Mouse (Mus musculus): ENCODE measurements around the gene Ddo.

Ddo gene

DNA sequence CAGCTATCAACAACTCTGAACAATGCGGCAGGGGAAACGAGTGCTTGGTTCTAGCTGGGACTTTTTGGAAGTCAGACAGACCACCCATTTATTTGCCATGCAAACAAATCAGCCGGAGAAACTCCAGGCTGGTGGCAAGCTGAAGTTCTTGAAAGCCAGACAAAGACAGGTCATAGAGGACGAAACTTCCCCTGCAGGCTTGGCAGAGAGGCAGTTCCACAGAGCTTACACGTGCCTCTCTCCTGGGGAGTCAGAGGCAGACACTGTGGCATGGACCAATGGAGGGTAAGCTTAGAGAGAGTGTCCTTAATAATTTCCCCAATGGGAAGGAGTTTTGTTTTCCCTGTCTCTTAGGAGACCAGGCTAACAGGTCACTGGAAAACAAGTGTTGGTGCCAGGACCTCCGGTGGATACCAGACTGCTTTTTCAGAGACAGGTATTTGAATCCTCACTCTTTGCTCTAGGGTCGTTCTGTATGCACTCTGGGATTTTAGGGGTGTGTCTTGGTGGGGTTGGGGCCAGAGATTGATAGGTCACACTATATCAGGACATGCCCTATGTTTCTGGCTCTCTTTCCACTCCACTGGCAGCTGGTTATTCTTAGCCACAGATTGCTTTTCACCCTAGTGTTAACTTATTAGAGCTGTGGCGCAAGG lies at the start of gene Ddo:
Gene Ddo, plus strand, starts transcription at position 356 of the 656 bp plus-strand sequence.
- DNase-seq (ENCODE audit: low spot score in 2 of 2), result no peak

DNA sequence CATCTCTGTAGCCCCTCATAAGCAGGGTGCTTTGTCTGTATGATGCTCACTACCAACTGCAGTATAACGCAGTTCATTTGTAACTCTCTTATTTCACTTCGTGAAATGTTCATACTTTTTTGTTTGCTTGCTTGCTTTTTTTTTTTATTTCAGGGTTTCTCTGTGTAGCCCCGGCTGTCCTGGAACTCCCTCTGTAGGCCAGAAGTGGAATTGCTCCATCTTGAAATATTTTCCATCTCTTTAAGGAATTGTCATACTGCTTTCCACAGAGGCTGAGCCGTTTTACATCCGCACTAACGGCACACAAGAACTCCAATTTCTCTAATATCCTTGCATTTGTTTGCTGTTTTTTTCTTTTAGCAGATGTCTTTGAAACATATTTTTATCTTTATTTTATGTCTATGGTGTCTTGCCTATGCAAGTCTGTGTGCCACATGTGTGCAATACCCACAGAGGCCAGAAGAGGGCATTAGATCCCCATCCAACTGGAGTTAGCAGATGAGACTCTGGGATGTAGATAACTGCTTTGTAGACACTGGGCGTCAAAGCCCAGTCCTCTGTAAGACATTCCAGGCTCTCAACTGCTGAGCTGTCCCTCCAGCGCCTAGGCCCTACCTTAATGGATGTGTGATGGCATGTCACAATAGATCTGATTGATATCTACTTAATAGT lies 46.1 kb upstream of the Ddo start:
- DNase-seq (ENCODE audit: low spot score in 2 of 2), result peak in 1 of 2 experiments; percentile 23

DNA sequence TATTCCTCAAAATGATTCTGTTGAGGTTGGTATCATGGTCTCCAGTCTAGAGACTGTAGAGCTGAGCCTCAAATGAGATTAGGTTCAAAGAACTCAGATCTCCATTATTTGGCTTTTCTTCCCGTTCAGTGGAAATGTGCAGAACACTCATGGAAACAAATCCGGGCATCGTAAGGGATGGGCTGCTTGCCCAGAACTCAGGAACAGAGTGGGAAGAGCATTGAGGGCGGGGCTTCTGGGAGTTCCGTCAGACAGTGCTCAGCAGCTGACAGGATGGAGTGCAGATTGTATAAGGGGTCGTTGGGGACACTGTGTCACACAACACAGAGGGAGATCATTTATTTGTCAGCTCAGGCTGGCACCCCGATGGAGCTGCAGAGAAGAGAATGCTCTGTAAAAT lies 37.6 kb upstream of the Ddo start:
- no peak for DNase-seq (ENCODE audit: low spot score in 2 of 2)

DNA sequence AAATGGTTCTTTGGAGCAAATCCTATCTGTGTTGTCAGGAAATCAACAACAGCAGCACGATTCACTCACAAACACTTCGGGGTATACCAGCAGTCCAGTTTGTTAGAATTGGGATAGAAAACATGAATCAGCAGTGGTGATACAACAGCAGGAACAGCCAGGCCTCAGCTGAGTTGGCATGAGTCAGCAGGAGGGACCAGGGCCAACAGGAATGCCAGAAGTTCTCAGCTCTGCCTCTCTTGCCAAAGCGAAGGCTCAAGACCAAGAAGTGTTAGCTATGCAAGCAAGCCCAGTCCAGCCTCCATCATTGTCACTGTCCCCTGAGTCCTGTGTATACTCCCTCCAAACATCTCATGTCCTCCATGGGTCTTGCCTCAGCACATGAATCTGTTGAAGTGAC lies 32.6 kb upstream of the Ddo start:
- no peak for DNase-seq (ENCODE audit: low spot score in 2 of 2)

DNA sequence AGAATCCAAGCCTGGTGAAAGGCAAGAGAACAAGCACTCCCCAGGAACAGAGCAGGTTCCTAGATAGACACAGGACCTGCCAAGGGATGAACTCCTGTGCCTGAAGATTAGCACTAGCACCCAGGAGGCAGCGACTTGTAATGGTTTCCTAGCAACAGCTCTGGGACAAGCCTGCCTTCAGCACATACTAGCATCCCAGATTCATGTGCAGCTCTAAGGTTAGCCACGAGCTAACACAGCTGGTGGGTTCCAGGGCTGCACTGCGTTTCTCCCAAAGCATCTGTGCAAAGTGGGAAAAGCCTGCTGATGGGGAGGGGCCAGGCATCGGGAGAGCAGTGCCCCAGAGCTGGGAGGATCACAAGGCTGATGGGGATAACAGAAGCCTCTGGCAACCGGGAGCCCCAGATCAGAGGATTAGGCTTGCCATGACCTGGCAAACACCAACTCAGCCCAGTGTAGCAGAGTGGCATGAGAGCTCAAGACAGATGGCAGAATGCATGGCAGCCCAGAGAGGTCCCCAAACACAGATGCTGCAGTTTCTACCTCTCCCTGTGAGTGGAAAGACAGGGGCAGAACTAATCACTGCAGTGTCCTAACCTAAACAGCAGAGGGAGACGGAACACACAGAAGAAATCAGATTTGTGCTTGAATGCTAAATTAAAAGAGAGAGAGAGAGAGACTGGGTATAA lies 25.0 kb upstream of the Ddo start:
- DNase-seq (ENCODE audit: low spot score in 2 of 2), result no peak

DNA sequence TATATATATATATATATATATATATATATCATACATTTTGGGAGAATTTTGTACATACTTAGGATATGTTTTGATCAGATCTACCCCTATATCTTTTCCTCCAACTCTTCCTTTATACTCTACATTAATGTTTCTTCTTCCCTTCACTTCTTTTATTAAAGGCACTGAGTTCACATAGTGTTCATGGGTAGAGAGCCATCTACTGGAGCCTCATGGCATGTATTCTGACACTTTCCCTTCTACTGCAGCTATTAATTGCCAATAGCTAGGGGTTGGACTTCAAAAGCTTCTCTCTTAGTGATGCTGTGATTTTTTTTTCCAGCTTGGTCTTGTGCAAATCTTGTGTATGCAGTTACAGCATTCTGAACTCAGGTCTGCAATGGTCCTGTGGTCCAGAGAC lies 11.8 kb upstream of the Ddo start:
- no peak for DNase-seq (ENCODE audit: low spot score in 2 of 2)

DNA sequence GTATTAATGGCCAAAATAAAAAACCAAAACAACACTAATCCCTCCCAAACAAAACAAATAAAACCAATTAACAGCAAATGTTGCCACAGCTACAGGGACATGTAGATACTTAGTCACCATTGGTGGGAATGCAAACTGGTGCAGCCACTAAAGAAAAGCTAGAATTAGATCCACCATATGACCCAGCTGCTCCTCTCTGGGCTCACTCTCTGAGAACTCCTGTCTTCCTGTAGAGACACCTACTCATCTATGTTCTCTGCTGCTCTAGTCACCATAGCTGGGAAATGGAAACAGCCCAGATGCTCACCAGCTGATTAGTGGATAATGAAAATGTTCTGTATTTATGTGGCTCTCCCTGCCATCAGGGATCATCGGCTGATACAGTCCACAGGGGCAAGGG lies 10.1 kb upstream of the Ddo start:
- DNase-seq (ENCODE audit: low spot score in 2 of 2), result no peak

DNA sequence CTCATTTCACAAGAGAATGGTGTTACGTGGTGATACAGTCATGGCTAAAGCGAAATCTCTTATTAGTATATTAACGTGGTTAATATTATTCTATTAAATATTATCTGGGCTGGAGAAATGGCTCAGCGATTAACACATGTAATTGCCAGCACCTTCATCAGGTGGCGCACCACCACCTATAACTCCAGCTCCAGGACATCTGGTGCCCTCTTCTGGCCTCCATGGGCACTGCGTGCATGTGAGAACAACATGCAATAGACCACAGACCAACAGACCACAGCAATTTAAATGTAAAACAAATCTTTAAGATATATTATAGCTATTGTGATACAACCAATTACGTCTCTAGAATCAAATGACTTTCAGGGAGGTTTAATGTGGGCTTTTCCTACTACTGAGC lies 671 bp upstream of the Ddo start:
- peak; percentile 25 to 65 for DNase-seq (ENCODE audit: low spot score in 2 of 2)

DNA sequence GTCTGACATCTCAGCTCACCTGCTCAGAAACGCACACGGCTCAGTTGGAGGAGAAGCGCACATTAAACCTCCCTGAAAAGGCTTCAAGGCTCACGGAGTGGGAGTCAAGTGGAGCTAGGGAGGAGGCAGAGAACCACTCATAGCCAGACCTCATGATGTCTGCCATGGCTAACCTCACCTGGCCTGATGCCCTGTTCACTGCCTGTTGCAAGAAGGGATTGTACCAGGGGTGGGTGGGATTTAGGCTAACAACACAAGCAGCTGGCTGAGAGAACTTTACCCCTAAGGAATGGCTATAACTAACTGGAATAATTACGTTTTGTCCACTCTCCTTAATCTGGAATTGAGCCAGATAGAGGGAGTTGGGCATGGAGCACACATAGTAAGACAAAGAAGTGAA lies 646 bp downstream of the Ddo start:
- DNase-seq (ENCODE audit: low spot score in 2 of 2), result no peak

DNA sequence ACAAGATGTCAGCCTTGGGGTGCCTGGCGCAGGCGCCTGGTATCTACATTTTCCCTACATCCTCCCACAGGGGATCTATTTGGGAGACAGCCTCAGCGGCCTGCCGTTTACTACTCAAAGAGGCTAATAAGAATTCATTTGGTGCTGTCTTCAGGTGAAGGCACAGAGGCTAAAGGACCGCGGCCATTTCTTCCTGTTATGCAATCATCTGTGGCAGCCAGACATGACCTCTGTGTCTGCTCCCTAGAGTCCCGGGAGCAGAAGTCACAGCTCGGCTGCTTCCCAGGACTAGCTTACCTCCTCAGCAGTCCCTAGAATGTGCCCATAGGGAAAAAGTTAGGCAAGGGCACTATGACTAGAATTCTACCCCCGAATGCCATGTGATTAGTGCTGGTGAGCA lies 1.1 kb downstream of the Ddo start:
- DNase-seq (ENCODE audit: low spot score in 2 of 2), result no peak

DNA sequence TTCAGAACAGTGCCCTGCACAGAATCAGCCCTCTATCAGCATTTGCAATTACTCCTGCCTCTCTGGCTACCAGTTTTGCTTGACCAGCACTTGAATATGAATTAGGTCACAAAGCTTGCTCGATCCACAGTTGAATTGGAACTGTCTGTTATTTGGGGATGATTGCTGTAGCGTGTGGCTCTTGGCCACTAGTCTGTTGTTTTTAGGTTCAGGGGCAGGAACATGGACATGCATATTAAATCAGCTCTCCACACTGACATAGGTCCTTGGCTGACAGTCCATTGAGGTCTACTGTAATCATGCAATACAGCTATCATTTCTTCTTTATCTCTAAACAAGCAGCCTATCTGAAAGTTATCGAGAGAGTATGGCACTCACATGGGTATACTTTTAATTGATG lies 2.3 kb downstream of the Ddo start:
- DNase-seq (ENCODE audit: low spot score in 2 of 2), result no peak

DNA sequence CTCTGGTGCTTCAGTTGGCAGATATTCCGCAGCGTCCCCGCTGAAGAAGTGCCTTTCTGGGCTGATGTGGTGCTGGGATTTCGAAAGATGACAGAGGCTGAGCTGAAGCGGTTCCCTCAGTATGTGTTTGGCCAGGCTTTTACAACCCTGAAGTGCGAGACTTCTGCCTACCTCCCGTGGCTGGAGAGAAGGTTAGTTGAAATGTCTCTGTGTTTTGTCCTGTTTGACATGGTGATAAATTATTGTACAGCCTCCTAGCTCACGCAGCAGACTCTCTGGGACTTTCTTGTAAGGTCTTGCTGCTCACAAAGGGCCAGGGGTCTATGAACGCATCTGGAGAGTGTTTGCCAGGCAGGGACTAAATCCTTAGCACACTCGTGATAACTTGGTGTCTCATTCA lies 7.5 kb downstream of the Ddo start:
- no peak for DNase-seq (ENCODE audit: low spot score in 2 of 2)

DNA sequence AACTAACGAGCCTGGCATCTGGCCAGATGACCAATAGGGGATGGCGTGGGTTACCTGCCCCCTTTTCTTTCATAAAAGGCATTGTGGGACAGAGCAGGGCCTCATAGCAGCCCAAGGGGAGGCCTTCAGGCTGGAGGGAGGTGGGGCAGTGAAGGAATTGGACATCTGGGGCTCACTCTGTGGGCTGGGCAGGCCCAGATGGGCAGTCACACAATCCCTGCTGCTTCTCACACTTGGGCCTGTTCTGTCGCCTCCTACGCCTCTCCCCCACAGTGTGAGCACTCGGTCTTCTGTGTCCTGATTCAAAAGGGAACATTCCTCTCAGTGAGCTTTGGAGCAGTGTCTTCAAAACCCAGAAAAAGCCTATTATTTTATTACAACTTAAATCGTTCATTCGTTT lies 8.5 kb downstream of the Ddo start:
- DNase-seq (ENCODE audit: low spot score in 2 of 2), result no peak

DNA sequence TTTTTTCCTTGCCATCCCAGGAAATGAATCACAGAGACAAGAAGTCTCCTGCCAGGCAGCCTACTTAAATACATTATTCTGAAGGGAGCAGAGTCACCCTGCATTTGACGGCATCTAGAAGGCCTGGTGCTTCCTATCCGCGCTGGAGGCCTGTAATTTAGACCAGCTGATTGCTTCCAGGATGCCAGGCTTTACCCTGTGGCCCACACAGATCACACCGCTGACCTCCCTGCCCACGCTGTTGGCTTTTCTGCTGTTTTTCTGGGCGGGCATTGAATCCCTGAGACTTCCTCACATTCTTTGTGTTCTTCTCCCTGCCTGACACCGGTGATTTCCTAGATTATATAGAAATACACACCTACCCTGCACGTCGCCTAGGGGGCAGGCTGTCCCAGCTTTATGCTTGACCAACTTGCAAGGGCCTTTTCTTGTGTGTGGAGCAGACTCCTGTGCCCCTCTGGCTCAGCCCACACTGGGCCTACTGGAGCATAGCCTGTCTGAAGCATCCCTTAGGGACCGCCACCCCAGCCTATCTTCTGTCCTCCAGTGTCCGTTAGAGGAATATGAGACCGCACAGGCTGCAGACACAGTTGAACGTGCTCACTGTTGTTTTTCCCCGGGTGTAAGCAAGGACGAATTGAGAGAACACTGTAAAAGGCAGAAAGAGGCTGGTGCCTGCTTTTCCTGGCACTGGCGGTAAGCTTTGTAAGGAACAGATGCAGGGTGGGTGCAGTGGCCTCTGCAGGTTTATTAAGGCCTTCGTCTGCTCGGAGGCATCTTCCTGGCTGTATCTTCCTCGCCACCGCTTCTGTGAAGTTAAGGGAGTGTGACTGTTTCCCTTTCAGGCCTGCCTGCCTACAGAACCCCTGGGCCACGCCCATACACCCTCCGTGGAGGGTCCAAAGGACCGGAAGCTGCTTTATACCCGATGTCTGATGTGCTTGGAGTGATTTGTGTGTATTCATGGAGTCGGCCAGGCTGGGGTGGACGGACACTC lies 9.3 kb downstream of the Ddo start:
- DNase-seq (ENCODE audit: low spot score in 2 of 2), result no peak

DNA sequence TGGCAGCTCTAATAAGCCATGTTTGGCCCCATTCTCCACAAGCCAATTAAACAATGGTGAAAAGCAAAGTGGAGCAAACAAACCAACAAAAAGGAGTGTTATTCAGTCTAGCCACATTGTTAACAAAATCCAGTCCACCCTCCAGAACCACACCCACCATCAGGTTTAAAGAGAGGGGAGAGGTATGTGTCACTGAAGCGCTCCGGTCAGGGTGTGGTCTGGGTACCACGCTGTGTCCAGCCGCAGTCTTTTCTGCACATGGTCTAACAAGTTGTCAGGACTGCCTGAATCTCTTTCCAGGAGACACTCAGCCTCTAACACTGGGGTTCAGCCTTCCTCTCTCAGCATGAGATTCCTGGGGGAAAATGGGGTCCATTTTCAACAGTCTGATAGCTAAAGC lies 10.6 kb downstream of the Ddo start:
- no peak for DNase-seq (ENCODE audit: low spot score in 2 of 2)

DNA sequence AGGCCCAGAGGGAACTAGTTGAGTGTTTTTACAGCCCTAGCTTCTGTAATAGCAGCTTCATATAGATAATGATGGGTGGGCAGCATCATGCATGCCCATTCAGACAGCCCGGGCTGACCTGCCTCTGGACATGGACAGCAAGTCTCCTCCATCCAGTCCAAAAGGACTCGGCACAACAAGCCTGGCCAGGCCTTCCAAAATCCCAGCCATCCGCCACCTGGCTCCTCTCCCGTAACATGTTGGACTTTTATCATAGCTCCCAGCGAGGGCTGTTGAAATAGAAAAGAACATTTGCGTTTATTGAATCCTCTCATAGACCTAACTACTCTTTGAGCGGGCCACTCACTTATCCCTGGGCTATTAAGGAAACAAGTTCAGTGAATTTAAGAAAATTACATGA lies 12.1 kb downstream of the Ddo start:
- DNase-seq (ENCODE audit: low spot score in 2 of 2), result no peak

DNA sequence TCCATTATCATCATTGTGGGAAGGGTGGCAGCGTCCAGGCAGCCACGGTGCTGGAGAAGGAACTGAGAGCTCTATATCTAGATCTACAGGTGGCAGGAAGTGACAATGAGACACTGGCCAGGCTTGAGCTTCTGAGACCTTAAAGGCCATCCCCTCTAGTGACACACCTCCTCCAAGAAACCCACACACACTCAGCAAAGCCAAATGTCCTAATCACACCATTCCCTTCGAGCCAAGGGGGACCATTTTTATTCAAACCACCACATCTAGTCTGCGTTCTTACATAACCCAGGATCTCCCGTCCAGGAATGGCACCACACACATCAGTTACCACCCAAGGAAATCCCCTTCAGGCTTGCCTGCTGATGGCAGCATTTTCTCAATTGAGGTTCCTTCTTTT lies 13.3 kb downstream of the Ddo start:
- DNase-seq (ENCODE audit: low spot score in 2 of 2), result no peak

DNA sequence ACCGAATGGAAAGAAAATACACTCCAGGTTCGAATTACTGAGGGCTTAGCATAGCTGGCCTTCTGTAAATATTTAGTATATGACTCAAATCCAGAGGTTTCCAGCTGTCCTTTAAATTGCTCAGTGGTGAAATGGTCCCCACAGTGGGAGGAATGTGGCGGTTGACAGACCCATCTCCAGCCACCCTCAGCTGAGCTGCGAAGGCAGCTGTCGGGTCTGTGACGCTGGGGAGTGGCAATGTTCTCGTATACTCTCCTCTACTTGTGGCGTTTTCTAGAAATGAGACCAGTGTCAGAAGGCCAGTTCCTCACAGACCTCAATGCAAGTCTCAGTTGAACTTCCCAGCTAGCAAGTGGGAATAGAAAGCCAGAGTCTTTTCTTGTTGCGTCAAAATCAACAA lies 14.6 kb downstream of the Ddo start:
- DNase-seq (ENCODE audit: low spot score in 2 of 2), result no peak

DNA sequence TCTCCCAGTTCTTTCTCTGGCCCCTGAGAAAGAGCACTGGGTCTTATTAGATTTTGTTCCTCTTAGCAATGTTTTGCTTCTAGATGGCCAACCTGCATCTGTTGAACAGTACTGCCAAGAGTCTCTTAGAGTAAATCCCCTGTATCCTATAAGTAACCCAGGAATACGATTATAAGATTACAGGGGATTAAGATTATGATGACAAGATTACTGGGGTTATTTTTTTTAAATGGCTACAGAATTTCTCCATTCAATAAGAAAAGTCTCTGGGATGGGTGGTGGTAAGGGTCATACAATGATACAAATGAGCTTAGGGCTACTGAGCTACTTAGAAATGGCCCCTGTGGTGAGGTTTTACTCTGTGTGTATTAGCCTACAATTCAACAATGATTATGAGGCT lies 15.5 kb downstream of the Ddo start:
- no peak for DNase-seq (ENCODE audit: low spot score in 2 of 2)

DNA sequence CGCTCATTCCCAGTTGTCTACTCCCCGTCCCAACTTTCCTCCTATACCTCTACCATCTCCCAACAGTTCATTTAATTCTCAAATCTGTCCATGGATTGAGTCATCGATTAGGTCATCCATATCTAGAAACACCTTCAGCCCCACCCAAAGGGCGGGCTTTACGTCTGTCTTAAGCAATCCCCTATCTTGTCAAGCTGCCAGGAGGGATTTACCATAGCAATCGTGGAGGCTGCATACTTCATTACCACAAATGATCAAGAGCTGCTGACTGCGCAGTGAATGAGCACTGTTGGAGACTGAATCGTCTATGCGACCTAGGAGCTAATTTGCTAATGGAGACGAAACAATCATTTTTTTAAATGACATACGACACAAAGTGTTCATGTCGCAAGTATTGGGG lies 19.0 kb downstream of the Ddo start:
- DNase-seq (ENCODE audit: low spot score in 2 of 2), result no peak

DNA sequence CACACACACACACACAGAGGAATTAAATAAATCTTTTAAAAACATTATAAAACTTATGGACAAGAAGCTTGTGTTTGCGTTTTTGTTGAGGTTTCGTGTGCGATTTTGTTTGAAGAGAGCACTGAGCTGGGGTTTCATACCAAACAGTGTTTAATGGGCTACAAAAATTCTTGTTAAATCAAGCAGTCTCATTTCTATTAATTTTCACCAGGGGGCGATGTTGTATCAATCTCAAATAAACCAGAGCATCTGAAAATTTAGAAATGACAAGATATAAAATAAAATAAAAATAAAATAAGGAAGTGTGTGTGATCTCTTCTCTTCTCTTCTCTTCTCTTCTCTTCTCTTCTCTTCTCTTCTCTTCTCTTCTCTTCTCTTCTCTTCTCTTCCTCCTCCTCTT lies 19.8 kb downstream of the Ddo start:
- DNase-seq (ENCODE audit: low spot score in 2 of 2), result no peak

DNA sequence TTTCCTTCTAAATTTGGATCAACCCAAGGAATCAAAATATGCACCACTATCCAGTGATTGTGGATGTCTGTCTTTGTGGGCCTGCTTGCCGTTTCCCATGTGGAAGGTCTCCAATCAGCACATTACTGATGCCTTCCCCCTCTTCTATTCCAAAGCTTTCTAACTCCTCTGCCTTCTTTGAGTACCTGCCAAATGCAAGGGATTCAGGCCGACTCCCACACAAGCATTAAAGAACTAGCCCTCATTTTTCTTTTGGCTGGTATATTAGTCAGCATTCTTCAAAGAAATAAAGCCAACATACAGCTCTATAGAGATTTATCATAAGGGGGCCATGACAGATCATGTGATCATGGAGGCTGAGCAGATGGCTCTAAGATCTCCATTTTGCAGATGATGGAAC lies 21.9 kb downstream of the Ddo start:
- DNase-seq (ENCODE audit: low spot score in 2 of 2), result no peak
